Mouse (Mus musculus) lung, adult 10 weeks (tissue): ENCODE data around the gene Olfr1392. TPM values are rescaled to one million over a fixed set of nuclear protein-coding genes. Genes with fewer than 3 reads are reported as not detected.

ENCODE experiments used
- polyA plus RNA-seq: library from polyadenylated mRNA; stranded (reverse); fragments of 350-450 nt; fragmentation: Illumina TruSeq; extraction: RNeasy Lipid Tissue Mini Kit (QIAGEN cat#74804); gene quantifications from one replicate; pipeline ENCODE4 v1.2.3, GENCODE M21; 2014; ENCODE audit warnings: low read depth, low replicate concordance; ENCODE audit not compliant: insufficient read depth

Olfr1392 gene
- polyA plus RNA-seq: not detected

GRCm38 (mm10) chr11:49284982-49285381, at the start of gene Olfr1392:
Gene Olfr1392, plus strand, starts transcription at chr11:49285282.

GRCm38 (mm10) chr11:49243727-49244594, 41.1 kb upstream of the Olfr1392 start, which contains the start of gene Mgat1:
Gene Mgat1, plus strand, starts transcription at chr11:49244191.

GRCm38 (mm10) chr11:49278222-49278621, 6.9 kb upstream of the Olfr1392 start, which contains the start of gene Olfr1393:
Gene Olfr1393, plus strand, starts transcription at chr11:49278304.

GRCm38 (mm10) chr11:49304441-49304840, 19.4 kb downstream of the Olfr1392 start, which contains the start of gene Olfr10:
Gene Olfr10, plus strand, starts transcription at chr11:49304741.

GRCm38 (mm10) chr11:49322442-49322841, 37.4 kb downstream of the Olfr1392 start, which contains the start of gene Olfr1391:
Gene Olfr1391, plus strand, starts transcription at chr11:49322742.

GRCm38 (mm10) chr11:49334888-49335287, 49.8 kb downstream of the Olfr1392 start, which contains the start of gene Olfr1390:
Gene Olfr1390, plus strand, starts transcription at chr11:49335188.

Other genes with a start within 250 kb of the Olfr1392 start
- 3.5 TPM for gene 9930111J21Rik2, start 234.0 kb upstream of the Olfr1392 start, polyA plus RNA-seq
- 23.2 TPM for gene Tgtp2, start 221.1 kb upstream of the Olfr1392 start, polyA plus RNA-seq
- gene Ifi47, start 208.7 kb upstream of the Olfr1392 start, polyA plus RNA-seq: 39.1 TPM
- not detected for gene Olfr1396, start 170.4 kb upstream of the Olfr1392 start, polyA plus RNA-seq
- not detected for gene Olfr1395, start 143.0 kb upstream of the Olfr1392 start, polyA plus RNA-seq
- not detected for gene Olfr1394, start 130.9 kb upstream of the Olfr1392 start, polyA plus RNA-seq
- 0.89 TPM for gene Btnl9, start 98.1 kb upstream of the Olfr1392 start, polyA plus RNA-seq
- 10.9 TPM for gene Zfp62, start 82.0 kb upstream of the Olfr1392 start, polyA plus RNA-seq
- 66.7 TPM for gene Mgat1, start 41.1 kb upstream of the Olfr1392 start, polyA plus RNA-seq
- not detected for gene Olfr1393, start 7.0 kb upstream of the Olfr1392 start, polyA plus RNA-seq
- gene Olfr10, start 19.5 kb downstream of the Olfr1392 start, polyA plus RNA-seq: not detected
- not detected for gene Olfr1391, start 37.5 kb downstream of the Olfr1392 start, polyA plus RNA-seq
- not detected for gene Olfr1390, start 49.9 kb downstream of the Olfr1392 start, polyA plus RNA-seq
- not detected for gene Olfr1389, start 137.8 kb downstream of the Olfr1392 start, polyA plus RNA-seq
- not detected for gene Olfr1388, start 151.3 kb downstream of the Olfr1392 start, polyA plus RNA-seq
- not detected for gene Olfr1387, start 170.1 kb downstream of the Olfr1392 start, polyA plus RNA-seq
- not detected for gene Olfr1386, start 179.8 kb downstream of the Olfr1392 start, polyA plus RNA-seq
- gene Olfr1385, start 203.8 kb downstream of the Olfr1392 start, polyA plus RNA-seq: not detected
- gene Olfr1384, start 221.4 kb downstream of the Olfr1392 start, polyA plus RNA-seq: not detected
- not detected for gene Olfr1383, start 234.4 kb downstream of the Olfr1392 start, polyA plus RNA-seq
- not detected for gene Olfr1382, start 243.0 kb downstream of the Olfr1392 start, polyA plus RNA-seq